Mouse (Mus musculus): ENCODE measurements around the gene Kras. TPM values are rescaled to one million over a fixed set of nuclear protein-coding genes. Genes with fewer than 3 reads are reported as not detected.

The Kras gene
- polyA plus RNA-seq, 1 experiment from 2014 or later = 90.1 TPM

GRCm38 (mm10) chr6:145173781-145174191 lies 76.3 kb downstream of the Kras start:
- H3K27me3 ChIP-seq (replicated peaks) = no peaks in the 10 kb centered on the region; the same call in 1 of the 2 replicates
- peaks cover 13% of the 10 kb centered on the region for H3K4me1 ChIP-seq
- H3K9ac ChIP-seq = no peak overlapping the region
- no peaks in the 10 kb centered on the region for H3K9me3 ChIP-seq
- ATAC-seq (replicated peaks) = peak; percentile 67; the same call in 1 of the 2 replicates
- H3K4me3 ChIP-seq = no peak overlapping the region
- WGBS = 4% methylated on average over 11 of the region's 11 CpGs
- H3K27ac ChIP-seq = no peak overlapping the region
- H3K36me3 ChIP-seq (replicated peaks) = no peaks in the 10 kb centered on the region
- no peak overlapping the region for H3K4me2 ChIP-seq

GRCm38 (mm10) chr6:145171892-145172606 lies 78.0 kb downstream of the Kras start:
- Histone ChIP-seq H3K9ac (no peak overlapping the region), H3K4me1 (peaks cover 13% of the 10 kb centered on the region), H3K4me2 (no peak overlapping the region), H3K4me3 (no peak overlapping the region), H3K36me3 (replicated peaks) (no peaks in the 10 kb centered on the region), H3K27me3 (replicated peaks) (no peaks in the 10 kb centered on the region; the same call in 1 of the 2 replicates), H3K9me3 (no peaks in the 10 kb centered on the region), H3K27ac (no peak overlapping the region)
- no peak for ATAC-seq (replicated peaks)
- 76% methylated on average over 14 of the region's 14 CpGs for WGBS

Other genes with a start within 250 kb of the Kras start
- gene Bcat1, start 174.1 kb downstream of the Kras start, polyA plus RNA-seq (2015; fragmentation: Nextera tagmentation; extraction: Ambion mirVana) = 104 and 107 TPM in 2 replicates
- 0.62 and 0.98 TPM in 2 replicates for gene Lrmp, start 134.6 kb downstream of the Kras start, polyA plus RNA-seq (2015; fragmentation: Nextera tagmentation; extraction: Ambion mirVana)
- gene Casc1, start 39.2 kb downstream of the Kras start, polyA plus RNA-seq (2015; fragmentation: Nextera tagmentation; extraction: Ambion mirVana) = 0.90 and 1.1 TPM in 2 replicates
- 24.2 and 26.4 TPM in 2 replicates for gene Etfrf1, start 39.1 kb downstream of the Kras start, polyA plus RNA-seq (2015; fragmentation: Nextera tagmentation; extraction: Ambion mirVana)